Mouse (Mus musculus) 3134 (cell line): ENCODE measurements around the gene Ablim1.
"Not testable (repeated sequence)": the region's sequence is repeated elsewhere in the genome, so short reads cannot be mapped to it uniquely, and the experiment has no call there.

Source experiments
- DNase-seq: peaks from one replicate; pipeline ENCODE4 v3.0.0-alpha.2; 2011; ENCODE audit warnings: low spot score; ENCODE audit not compliant: insufficient read length; ENCODE audit errors: extremely low read depth

Ablim1 gene

DNA sequence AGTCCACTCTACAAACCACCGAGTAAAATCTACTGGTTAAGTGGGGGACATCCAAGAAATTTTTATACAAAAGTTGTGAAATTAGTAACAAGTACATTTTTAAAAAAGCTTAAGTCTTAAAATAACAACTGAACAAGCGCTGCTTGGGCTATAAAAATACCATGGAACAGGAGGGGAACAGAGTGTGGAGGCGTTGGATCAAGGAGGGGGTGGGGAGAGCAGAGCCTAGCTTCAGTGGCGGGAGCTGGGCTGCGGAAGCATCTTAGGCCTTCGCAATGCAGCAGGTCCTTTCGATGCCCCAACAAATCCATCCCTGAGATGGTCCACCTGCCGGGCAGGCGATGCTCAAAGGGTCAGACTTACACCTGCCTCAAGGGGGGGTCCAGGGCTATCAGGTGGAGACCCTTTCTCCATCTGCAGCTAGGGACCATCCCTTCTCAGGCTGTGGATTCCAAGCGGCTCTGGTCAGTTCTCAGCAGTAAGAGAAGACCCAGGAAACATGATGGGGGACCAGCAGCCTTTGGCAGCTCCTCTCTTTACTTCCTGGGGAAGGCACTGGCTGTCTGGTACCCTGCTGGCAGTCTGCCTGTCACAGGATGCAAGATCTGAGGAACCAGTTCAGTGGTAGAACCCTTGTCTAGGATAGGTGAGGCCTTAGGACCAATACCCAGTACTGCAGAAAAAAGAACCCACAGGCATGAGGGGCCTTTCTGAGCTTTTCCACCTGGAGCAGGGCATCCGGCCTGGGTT, 152.6 kb downstream of the Ablim1 start:
- no peak for DNase-seq

DNA sequence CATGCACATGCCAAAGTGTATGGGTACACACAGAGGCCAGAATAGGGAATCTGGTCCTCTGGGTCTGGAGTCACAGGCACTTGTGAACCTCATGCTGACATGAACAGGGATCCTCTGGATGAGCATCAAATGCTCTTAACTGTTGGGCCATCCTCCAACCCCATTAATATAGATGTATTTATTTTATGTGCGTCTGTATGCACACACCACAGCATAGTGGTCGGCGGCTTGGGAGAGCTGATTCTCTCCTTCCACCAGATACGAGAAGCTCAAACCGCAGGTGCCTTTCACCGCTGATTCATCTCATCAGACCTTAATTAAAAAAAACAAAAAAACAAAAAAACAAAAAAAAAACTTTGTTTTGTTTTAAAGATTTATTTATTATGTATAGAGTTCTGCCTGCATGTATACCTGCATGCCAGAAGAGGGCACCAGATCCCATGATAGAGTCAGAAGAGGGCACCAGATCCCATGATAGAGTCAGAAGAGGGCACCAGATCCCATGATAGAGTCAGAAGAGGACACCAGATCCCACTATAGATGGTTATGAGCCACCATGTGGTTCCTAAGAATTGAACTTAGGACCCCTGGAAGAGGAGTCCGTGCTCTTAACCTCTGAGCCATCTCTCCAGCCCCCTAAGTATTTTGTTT, 153.6 kb downstream of the Ablim1 start:
- no peak for DNase-seq

DNA sequence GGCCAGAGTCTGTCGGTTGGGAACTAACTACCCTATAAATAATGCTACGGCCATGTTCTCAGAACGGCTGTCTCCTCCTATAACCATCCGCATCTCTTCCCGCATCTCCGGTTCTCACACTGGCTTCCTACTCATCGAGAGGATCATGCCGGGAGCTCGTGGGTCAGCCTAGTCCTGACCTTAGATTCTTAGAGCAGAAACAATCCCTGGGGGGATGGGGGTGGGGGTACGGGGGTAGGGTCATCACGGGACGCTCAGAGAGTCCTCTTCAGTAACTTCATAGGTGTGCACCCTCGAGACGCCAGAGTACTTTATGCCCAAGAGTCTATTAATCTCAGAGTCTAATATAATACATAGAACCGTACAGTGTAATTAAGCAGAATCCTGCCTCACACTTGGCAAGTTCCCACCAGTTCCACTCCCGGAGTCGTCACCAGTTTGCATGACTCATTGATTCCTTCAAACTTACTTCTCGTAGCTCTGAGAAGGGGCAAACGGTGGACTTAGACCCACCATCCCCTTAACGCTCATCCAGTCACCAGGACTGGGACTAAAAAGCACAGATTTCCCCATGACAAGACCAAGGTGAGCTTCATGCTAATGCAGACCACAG, 156.9 kb downstream of the Ablim1 start:
- DNase-seq = peak; percentile 39

DNA sequence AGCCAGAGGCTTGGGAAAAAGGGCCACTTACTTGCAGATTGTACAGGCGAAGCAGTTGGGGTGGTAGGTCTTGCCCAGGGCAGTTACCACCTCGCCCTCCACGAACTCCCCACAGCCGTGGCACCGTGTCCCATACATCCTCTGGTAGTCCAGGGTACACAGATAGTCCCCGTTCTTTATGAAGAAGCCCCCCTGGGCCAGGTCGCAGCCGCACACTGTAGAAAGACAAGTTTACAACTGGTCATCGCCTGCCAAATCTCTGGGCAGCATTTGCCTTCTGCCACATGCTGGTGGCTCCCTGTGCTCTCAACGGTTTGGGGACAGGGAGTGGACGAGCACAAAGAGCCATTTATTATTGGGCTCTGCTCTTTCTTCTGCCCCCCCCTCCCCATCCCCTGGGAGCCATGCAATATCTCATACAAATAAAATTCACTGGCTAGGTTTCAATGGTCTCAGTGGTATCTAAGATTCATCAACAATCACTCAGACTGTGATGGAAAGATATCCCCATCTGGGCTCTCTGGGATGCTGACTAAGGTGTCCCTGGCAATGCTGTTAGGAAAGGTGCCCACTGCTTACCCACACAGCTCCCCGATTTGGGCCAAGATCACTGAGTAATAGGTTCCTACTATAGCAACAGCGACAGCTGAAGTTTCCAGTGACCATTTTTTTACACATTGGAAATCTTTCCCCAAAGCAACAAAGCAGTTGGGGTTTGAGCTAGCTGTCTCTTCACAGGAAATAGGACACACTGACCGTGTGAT, 159.4 kb downstream of the Ablim1 start:
- DNase-seq = peak; percentile 80

DNA sequence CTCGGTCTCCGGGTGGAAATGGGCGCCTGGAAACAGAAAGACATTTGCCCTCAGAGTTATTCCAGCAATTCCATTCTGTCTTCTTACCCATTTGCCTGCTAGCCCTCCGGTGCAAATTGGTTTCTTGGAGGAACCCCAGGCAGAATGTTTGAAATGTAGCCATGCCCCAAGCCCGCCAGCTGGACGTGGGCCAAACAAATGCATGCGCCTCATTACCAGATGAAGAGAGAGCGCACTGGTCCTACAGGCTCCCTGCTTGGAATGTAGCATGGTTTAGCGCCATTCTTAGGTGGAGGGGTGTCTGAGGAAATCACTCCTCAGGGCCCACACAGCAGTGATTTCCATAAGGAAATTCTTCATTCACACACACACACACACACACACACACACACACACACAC, 162.4 kb downstream of the Ablim1 start:
- peak; percentile 56 for DNase-seq

DNA sequence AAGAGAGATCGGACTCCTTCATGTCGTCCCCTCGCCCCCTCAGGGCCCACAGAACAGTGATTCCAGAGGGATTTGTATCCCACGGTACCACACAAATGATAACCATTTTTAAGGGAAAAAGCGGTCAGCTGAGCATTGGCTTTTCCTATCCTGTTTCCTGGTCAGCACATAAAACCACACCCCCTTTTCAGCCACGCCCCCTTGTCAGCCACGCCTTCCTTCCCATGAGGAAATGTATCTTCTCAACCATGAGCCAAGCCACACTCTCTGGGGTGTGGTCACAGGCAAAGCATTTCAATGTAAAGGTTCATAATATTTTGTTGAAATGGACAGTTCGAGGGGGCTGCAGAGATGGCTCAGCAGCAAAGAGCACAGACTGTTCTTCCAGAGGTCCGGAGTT, 163.2 kb downstream of the Ablim1 start:
- no peak for DNase-seq

DNA sequence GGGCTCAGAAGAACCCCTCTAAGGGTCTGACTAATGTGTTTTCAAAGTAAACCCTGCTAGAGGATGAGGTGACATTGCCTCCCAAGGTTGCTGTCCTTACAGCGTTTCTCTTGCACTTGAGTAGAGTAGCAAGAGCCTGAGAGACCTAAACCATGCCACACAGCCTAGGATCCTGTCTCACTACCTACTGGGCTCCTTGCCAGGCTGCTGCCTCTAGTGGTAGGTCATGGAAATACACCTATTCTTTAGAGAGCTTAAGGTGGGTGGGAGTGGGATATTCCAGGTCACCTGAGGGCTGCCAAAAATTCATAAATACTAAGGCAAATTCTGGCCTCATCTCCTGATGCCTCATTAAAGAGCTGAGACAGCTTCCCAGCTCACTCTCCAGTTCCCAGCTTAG, 164.4 kb downstream of the Ablim1 start:
- no peak for DNase-seq

DNA sequence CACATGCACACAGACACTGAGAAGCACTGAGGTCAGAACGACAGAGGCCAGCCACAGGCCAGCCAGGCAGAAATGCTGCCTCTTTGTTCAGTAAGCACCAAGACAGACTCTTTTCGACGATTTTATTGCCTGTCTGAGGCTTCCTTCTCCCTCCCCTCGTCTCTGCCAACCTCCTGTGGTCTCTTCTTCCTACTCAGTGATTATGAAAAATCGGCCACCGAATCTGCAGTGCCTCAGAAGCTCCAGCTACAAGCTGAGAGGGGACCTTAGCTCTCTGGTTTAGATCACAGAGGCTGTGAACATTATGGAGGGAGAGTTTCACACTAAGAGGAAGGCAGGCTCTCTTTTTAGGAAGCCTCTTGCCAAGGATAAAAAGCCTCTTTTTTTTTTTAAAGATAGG, 167.0 kb downstream of the Ablim1 start:
- DNase-seq = no peak

DNA sequence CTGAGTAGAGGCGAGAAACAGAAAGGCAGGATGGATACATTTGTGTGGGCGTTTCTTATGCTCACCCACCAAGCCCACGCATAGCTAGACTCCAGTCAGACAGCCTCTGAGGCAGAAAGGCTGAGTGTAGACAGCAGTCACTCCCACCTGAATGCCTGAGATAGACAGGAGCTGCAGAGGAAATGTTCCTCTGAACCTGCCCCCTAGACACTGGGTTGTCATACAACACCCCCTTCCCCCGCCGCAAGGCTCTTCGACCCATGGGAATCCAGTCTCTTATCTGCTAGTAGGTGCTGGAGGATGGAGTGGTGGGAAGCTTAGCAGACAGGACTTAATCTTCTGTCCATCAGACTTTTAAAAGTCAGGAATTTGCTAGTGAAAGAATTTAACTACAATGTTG, 167.8 kb downstream of the Ablim1 start:
- no peak for DNase-seq

DNA sequence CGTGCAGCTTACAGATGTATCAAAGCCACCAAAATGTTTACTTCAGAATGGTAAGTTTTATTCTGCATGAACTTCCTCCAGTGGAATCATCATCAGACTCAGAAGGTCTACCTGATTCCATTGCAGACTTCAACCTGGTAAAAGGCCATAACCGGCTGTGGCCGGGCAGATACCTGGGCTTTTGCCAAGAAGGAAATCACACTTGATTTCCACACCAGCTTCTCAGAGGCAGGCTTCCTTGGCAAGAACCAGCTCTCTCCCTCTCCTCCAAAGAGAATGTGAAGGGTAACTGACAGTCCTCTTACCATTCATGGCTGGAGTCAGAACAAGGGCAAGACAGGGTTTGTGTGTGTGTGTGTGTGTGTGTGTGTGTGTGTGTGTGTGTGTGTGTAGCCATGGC, 171.1 kb downstream of the Ablim1 start:
- DNase-seq = no peak

DNA sequence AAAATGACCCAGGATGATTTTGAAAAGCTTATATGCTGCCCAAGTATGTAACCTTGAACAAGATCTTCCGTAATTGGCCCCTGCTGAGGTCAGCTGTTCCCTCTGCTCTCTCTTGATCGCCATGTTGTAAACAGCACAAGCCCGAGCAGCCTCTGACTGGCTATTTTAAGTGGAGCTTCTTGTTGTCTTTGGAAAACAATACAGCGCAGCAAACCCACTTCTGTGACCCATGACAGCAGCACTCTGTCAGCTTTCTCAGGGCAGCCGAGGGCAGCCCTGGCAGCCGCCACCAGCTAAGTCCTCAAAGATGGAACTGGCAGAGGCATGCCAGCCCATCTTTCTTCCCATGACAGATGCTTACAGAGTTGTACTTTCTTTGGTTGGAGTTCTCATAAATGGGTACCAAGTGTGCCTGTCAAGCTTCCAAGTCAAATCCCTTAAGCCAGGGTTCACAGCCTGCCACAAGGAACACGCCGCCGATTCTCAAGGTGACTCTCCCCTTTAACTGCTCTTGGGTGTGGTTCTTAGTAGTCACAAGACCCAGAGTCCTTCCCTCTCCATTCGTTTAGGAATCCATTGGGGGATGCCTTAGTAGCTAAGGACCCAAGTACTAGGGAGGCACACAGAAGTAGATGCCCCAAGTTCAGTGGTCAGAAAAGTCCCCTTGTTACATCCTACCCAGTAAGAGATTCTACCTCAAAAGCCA, 172.8 kb downstream of the Ablim1 start:
- no peak for DNase-seq

DNA sequence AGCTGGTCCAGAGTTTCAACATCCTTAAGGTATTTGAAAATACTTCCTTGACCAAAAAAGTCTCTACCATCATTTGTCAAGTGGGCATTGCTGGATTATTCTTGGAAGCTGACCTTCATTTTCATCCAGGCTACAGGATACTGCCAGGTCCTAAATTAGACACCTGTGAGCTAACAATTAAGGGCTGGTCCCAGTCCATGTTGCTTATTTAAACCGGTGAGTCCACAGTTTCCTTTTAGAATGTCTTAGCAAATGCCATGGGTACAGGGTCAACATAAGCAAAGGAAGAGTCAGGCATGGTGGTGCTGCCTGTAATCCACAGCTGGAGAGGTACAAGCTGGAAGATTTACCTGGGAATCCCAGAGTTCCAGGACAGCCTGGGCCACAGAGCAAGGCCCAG, 173.8 kb downstream of the Ablim1 start:
- no peak for DNase-seq

DNA sequence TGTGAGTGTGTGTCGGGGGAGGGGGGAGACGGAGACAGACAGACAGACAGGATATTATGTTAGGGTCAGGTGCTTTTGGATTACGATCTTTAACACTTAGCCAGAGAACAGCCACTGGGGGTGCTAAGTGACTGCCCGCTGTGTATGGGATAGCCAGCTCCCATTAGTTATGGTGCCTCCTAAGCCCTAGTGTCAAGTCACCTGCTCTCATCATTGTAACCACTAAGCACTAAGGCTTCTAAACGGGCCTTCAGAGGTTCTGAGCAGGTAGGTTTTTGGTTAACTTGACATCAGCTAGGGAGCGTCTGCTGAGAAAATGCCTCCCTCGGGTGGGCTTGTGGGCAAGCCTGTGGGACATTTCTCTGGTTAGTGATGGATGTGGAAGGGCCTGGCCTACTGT, 174.6 kb downstream of the Ablim1 start:
- no peak for DNase-seq

DNA sequence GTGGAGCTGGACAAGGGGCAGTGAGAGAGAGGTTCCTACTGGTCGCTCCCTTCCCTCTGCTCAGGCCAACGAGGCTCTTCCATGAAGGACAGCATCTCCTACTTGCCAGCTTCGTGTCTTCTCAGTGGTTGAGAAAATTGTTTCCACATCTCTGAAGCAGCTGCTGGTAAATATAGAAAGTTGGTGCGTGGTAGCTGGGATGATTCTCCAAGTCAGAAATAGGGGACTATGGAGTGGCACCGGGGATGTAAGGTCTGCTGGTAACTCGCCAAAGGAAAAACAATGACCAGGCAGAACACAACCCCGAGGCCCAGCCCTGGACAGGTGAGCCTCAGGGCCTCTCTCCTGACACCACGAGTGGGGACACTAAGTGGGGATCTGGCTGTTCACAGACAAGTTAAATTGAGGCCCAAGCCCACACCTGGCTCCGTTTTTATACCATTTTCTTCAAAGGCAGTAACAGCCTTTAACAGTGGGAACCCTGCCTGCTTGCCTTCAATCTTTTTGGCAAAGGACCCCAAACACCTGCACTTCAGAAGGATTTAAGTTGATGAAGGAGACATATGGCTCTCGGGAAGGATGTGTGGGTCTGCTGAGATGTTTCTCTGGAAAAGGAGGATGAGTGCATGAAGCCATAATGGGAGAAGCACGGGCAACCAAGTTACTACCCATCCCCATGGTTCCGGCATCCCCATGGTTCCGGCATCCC, 175.7 kb downstream of the Ablim1 start:
- DNase-seq = no peak

DNA sequence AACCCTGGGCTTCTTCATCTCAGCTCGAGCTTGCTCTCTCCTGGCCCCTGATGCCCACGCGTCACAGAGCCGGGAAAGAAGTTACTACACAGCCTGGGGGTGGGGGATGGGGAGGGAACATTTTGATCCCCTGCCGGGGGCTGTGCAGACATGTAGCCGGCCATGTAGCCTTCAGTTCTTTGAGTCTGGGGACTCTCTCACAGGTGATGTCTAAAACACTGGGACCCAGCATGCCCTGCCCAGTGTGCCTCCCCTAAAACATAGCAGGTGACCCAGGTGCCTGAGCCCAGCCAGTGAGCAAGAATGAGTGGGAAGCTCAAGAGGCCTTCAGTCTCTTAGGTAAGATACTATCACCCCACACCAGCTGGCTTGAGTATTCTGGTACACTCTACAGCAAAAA, 176.2 kb downstream of the Ablim1 start:
- no peak for DNase-seq

DNA sequence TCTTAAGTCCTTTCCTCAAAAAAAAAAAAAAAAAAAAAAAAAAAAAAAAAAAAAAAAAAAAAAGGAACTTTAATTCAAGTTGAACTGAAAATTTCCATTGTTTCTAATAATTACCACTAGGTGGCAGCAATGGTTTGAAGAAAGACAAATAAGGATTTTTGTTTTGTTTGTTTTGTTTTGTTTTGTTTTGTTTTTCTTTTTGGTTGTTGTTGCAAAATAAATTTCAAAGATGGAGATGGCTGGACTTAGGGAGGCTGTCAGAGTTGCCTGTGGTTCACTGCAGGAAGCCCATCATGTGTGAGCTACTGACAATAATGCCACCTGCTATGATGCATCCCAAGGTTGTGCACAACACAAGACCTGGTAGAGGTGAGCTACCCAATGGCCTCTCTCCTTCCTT, 176.7 kb downstream of the Ablim1 start:
- no peak for DNase-seq

DNA sequence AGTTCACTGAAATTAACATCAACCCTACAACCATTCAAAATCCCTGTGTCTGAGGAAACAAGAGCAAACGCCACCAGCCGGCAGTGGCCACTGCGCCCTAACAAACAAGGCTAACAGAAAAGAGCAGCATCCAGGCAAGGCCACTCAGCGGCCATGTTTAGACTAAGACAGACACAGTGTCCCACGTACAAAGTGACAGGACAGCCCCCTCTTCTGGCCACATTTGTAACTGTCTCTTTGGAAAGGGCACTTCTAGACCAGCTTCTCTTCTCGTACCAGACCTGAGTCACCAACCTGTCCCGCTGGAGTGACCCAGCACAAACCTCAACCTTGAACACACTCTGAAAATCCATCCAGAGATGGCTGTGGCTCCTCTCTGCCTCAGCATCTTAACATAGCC, 178.5 kb downstream of the Ablim1 start:
- DNase-seq = no peak

DNA sequence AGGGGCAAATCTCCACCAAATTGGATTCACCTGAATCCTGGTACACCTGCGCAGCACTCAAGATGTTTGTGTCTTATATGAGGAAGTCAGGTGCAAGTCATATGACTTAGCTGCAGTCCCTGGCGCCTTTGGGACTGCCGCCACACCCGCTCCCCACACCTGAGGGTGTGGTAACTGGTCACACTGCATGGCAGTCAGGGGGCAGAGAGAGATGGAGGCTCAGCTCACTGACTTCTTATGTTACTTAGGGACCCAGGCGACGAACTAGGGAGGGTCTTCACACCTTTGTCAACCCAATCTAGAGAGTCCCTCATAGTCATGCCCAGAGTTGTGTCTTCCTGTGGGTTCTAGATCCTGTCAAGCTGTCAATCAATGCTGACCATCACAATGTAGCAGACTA, 179.1 kb downstream of the Ablim1 start:
- not testable (repeated sequence) for DNase-seq

DNA sequence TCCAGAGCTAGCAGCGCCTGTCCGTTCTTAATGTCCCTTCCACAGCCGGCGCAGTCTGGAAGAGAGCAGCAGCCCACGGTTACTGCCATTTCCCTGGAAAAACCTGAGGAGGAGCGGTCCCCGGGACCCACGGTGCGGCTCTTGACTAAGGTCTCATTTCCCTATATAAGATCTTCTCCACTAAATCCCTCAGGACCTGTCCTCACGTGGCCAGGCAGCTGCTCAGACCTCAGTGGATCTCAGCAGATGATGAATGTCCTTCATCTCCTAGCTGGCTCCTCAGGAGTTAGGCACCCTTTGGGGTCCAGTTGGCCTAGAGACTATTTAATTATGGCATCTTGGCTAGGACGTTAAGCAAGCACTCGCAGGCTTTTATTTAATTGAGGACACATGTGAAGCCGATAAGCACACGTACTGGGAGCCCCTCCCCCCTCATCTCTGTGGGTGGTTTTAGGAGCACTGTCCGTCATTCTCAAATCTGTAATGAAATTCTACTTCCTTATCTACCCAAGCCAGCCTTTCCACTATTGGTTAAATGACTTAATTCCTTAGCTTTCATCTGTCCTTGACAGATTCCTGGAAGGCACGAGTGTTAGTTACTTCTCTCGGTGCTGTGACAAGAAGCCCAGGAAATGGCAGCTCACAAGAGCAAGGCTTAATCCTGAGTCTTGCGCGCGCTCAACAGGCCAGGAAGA, 179.9 kb downstream of the Ablim1 start:
- no peak for DNase-seq
